Mouse (Mus musculus): ENCODE measurements around the gene Gtf2ird1. TPM values are rescaled to one million over a fixed set of nuclear protein-coding genes. Genes with fewer than 3 reads are reported as not detected.

The Gtf2ird1 gene
- polyA plus RNA-seq, 1 experiment: 9.6 TPM

DNA sequence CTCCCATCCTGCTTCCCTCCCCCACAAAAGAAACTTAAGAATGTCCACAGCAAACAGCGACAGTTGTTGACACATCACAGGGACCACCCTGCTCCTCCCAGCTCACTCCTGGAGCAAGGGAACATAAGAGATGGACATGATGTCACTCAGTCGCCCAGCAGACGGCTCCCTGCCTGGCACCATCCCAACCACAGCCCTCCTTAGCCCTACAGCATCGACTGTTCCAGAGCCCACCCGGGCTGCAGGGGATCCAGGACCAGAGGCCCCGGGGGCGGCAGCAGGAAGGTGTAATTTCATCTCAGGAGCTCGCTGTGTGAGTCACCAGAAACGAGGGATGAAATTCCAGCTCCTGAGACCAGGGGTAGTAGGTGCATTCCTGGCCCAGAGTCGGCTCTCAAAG, 10.6 kb downstream of the Gtf2ird1 start:
- TF ChIP-seq CTCF (IDR thresholded peaks at IDR 0.05; ENCODE audit: low read depth, low read length) (no peak), POLR2A (IDR thresholded peaks at IDR 0.05; ENCODE audit: borderline replicate concordance, low read depth, low read length) (no peak)
- Histone ChIP-seq H3K4me1 (ENCODE audit: control insufficient read depth, insufficient read depth, low read length) (no peaks in the 10 kb centered on the region), H3K4me3 (ENCODE audit: insufficient read depth, low read length) (no peak overlapping the region), H3K27ac (ENCODE audit: insufficient read depth, low read depth, low read length) (no peak overlapping the region)

GRCm38 (mm10) chr5:134445208-134445831, 11.2 kb downstream of the Gtf2ird1 start:
- H3K4me3 ChIP-seq (ENCODE audit: insufficient read depth, low read length): no peak overlapping the region
- no peak overlapping the region for H3K27ac ChIP-seq (ENCODE audit: insufficient read depth, low read depth, low read length)
- no peaks in the 10 kb centered on the region for H3K4me1 ChIP-seq (ENCODE audit: control insufficient read depth, insufficient read depth, low read length)
- TF ChIP-seq POLR2A (IDR thresholded peaks at IDR 0.05; ENCODE audit: borderline replicate concordance, low read depth, low read length): no peak
- no peak for TF ChIP-seq CTCF (IDR thresholded peaks at IDR 0.05; ENCODE audit: low read depth, low read length)

GRCm38 (mm10) chr5:134444473-134444872, 12.0 kb downstream of the Gtf2ird1 start:
- peaks cover 4% of the 10 kb centered on the region; the same call in 1 of the 2 replicates for H3K4me1 ChIP-seq (ENCODE audit: control insufficient read depth, insufficient read depth, low read length)
- no peak overlapping the region for H3K27ac ChIP-seq (ENCODE audit: insufficient read depth, low read depth, low read length)
- TF ChIP-seq POLR2A (IDR thresholded peaks at IDR 0.05; ENCODE audit: borderline replicate concordance, low read depth, low read length): no peak
- TF ChIP-seq CTCF (IDR thresholded peaks at IDR 0.05; ENCODE audit: low read depth, low read length): no peak
- no peak overlapping the region for H3K4me3 ChIP-seq (ENCODE audit: insufficient read depth, low read length)

- Histone ChIP-seq H3K27ac (ENCODE audit: insufficient read depth, low read depth, low read length) (no peak overlapping the region), H3K4me1 (ENCODE audit: control insufficient read depth, insufficient read depth, low read length) (peaks cover 12% of the 10 kb centered on the region), H3K4me3 (ENCODE audit: insufficient read depth, low read length) (no peak overlapping the region)
- TF ChIP-seq CTCF (IDR thresholded peaks at IDR 0.05; ENCODE audit: low read depth, low read length) (no peak), POLR2A (IDR thresholded peaks at IDR 0.05; ENCODE audit: borderline replicate concordance, low read depth, low read length) (no peak)
Measured at GRCm38 (mm10) chr5:134442066-134442465, 14.4 kb downstream of the Gtf2ird1 start.

GRCm38 (mm10) chr5:134441105-134441504, 15.4 kb downstream of the Gtf2ird1 start:
- peaks cover 12% of the 10 kb centered on the region for H3K4me1 ChIP-seq (ENCODE audit: control insufficient read depth, insufficient read depth, low read length)
- H3K27ac ChIP-seq (ENCODE audit: insufficient read depth, low read depth, low read length): no peak overlapping the region
- H3K4me3 ChIP-seq (ENCODE audit: insufficient read depth, low read length): no peak overlapping the region
- TF ChIP-seq POLR2A (IDR thresholded peaks at IDR 0.05; ENCODE audit: borderline replicate concordance, low read depth, low read length) (no peak), CTCF (IDR thresholded peaks at IDR 0.05; ENCODE audit: low read depth, low read length) (no peak)

DNA sequence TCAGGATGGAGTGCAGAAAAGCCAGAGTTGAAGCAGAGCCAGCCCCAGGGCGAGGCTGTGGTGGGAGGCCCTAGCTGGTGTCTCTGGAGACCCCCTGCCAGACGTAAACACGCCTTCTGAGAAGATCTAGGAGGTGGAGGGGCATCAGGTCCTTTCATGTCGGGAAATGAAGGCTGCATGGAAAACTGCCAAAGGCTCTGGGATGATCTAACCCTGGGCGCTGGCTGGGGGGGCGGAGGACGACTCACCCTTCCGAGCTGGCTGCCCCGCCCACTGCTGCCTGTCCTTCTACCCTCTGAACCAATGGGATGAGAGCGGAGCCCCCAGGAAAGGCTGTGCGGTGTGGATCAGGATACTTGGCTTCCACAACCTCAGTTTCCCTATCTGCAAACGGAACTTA, 16.4 kb downstream of the Gtf2ird1 start:
- no peak overlapping the region for H3K4me3 ChIP-seq (ENCODE audit: insufficient read depth, low read length)
- TF ChIP-seq POLR2A (IDR thresholded peaks at IDR 0.05; ENCODE audit: borderline replicate concordance, low read depth, low read length): no peak
- no peak for TF ChIP-seq CTCF (IDR thresholded peaks at IDR 0.05; ENCODE audit: low read depth, low read length)
- H3K27ac ChIP-seq (ENCODE audit: insufficient read depth, low read depth, low read length): no peak overlapping the region
- H3K4me1 ChIP-seq (ENCODE audit: control insufficient read depth, insufficient read depth, low read length): peaks cover 12% of the 10 kb centered on the region

- Histone ChIP-seq H3K4me1 (ENCODE audit: control insufficient read depth, insufficient read depth, low read length) (peaks cover 12% of the 10 kb centered on the region), H3K27ac (ENCODE audit: insufficient read depth, low read depth, low read length) (no peak overlapping the region), H3K4me3 (ENCODE audit: insufficient read depth, low read length) (no peak overlapping the region)
- TF ChIP-seq CTCF (IDR thresholded peaks at IDR 0.05; ENCODE audit: low read depth, low read length) (no peak), POLR2A (IDR thresholded peaks at IDR 0.05; ENCODE audit: borderline replicate concordance, low read depth, low read length) (no peak)
Measured at GRCm38 (mm10) chr5:134439481-134439880, 17.0 kb downstream of the Gtf2ird1 start.

DNA sequence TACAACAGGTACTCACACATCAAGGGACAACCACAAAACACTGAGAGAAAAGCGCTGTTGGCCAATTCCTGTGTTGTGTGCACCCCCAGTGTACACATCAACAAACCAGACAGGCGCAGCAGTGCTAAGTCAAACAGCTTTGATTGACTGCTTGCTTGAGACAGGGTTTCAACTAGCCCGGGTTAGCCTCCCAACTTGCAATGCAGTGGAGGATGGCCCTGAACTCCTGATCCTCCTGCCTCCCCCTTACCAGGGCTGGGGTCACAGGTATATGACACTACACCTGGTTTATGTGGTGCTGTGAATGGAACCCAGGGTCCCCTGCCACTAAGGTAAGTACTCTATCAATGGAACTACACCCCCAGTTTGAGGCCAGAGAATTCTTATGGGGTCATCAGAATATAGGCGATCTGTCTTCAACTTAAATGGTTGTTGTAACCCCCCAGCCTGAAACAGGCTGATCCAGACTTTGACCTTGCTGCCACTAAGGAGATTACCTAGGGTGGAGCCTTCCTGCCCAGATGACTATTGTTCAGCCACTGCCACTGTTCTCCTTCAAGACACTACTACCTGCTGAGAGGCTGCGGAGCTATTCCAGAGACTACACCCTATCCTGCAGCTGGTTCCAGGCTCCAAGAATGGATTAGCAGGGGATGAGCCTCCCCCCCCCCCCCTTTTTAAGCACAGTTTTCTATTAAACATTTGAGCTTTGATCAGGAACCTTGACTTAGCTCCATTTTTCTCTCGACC, 17.7 kb downstream of the Gtf2ird1 start:
- peaks cover 12% of the 10 kb centered on the region for H3K4me1 ChIP-seq (ENCODE audit: control insufficient read depth, insufficient read depth, low read length)
- H3K27ac ChIP-seq (ENCODE audit: insufficient read depth, low read depth, low read length): no peak overlapping the region
- no peak overlapping the region for H3K4me3 ChIP-seq (ENCODE audit: insufficient read depth, low read length)
- no peak for TF ChIP-seq CTCF (IDR thresholded peaks at IDR 0.05; ENCODE audit: low read depth, low read length)
- TF ChIP-seq POLR2A (IDR thresholded peaks at IDR 0.05; ENCODE audit: borderline replicate concordance, low read depth, low read length): no peak

GRCm38 (mm10) chr5:134437459-134437827, 19.1 kb downstream of the Gtf2ird1 start:
- Histone ChIP-seq H3K4me1 (ENCODE audit: control insufficient read depth, insufficient read depth, low read length) (peaks cover 12% of the 10 kb centered on the region), H3K27ac (ENCODE audit: insufficient read depth, low read depth, low read length) (no peak overlapping the region), H3K4me3 (ENCODE audit: insufficient read depth, low read length) (no peak overlapping the region)
- TF ChIP-seq POLR2A (IDR thresholded peaks at IDR 0.05; ENCODE audit: borderline replicate concordance, low read depth, low read length): no peak
- no peak for TF ChIP-seq CTCF (IDR thresholded peaks at IDR 0.05; ENCODE audit: low read depth, low read length)

DNA sequence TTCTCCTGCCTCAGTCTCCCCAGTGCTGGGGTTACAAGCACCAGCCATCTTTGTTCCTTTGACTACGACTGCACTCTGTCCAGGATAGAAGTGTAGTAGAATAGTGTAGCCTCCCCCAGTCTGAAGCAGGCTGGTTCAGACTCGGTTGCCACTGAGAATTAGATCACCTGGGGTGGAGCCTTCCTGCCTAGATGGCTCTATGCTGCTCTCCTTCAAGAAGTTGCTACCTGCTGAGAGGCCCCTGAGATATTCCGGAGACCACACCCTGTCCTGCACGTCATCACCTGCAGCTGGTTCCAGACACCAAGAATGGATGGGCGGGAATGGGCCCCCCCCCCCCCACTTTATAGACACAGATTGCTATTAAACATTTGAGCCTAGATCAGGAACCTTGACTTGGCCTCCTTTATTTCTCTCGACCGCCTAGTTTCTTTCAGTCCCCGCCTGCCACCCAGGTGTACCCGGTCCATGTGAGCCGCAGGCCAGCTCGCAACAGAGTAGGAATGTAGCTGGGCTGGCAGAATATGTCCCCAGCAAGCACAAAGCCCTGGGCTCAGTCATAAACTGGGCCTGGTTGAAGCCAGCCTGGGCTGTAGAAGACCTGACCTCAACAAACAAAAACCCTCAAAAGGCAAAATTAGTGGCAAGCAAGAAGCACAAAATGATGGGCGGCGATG, 19.6 kb downstream of the Gtf2ird1 start:
- Histone ChIP-seq H3K4me3 (ENCODE audit: insufficient read depth, low read length) (no peak overlapping the region), H3K4me1 (ENCODE audit: control insufficient read depth, insufficient read depth, low read length) (peaks cover 12% of the 10 kb centered on the region), H3K27ac (ENCODE audit: insufficient read depth, low read depth, low read length) (no peak overlapping the region)
- TF ChIP-seq POLR2A (IDR thresholded peaks at IDR 0.05; ENCODE audit: borderline replicate concordance, low read depth, low read length) (no peak), CTCF (IDR thresholded peaks at IDR 0.05; ENCODE audit: low read depth, low read length) (no peak)

Data from bone marrow macrophage, adult 2 months (primary cell).